Comparison of ENCODE assay signal across 29 mouse cellular contexts in genomic region chr13:95439569-95439968, GRCm38 (mm10). TPM values are rescaled to one million over a fixed set of nuclear protein-coding genes. Genes with fewer than 3 reads are reported as not detected.
DNase-seq lines count a peak whose midpoint lies in the region; ATAC-seq and TF ChIP-seq lines count a peak whose summit lies in the region.
"Had no signal": no experiment of that assay in that cellular context is flagged by ENCODE, and none has a peak within 500 bp of the region (broad histone marks: within the 10 kb centered on the region; RNA-seq: fewer than 3 reads in every experiment).

No protein-coding gene starts in this region.

- no peak overlapping the region for H3K4me3 ChIP-seq in olfactory bulb, adult 2 months (ENCODE audit: insufficient read depth, low read depth, low read length)

- no peak for TF ChIP-seq POLR2A in olfactory bulb, adult 2 months (IDR thresholded peaks at IDR 0.05; ENCODE audit: insufficient read depth, low read depth, low read length)

- peaks cover 22% of the 10 kb centered on the region for H3K4me1 ChIP-seq in olfactory bulb, adult 2 months (ENCODE audit: control insufficient read depth, insufficient read depth, low read length)

- ATAC-seq in frontal cortex, adult (ENCODE audit: low TSS enrichment) = peak; percentile 69
- ATAC-seq: activated CD4-positive, CD25-positive, alpha-beta regulatory T cell, adult 4 months; CD4-positive, CD25-positive, alpha-beta regulatory T cell, adult 4 months; Patski had no signal

- DNase-seq in frontal cortex, postnatal 25 days (ENCODE audit: low spot score in 2 of 2) = no peak
- peak; percentile 53 for DNase-seq in heart, adult 11 months
- DNase-seq in heart, postnatal 36 days = no peak
- peak; percentile 66 for DNase-seq in brain, adult 2 months (ENCODE audit: low read depth, low spot score)
- no peak for DNase-seq in embryo, embryonic 9.5 days (ENCODE audit: extremely low spot score)
- DNase-seq in left cerebral cortex, adult 11 months (ENCODE audit: low spot score) = no peak
- DNase-seq: adrenal gland, adult 2 months; adrenal gland, adult 8-10 months; adrenal gland, postnatal 10 days; adrenal gland, postnatal 14 days; adrenal gland, postnatal 25 days; adrenal gland, postnatal 36 days; B cell, adult 2 months; cerebellum, adult 11 months; cerebellum, adult 11-12 months; cerebellum, adult 18-20 months had no signal

- H3K27ac ChIP-seq in olfactory bulb, adult 2 months (ENCODE audit: insufficient read depth, low read depth, low read length) = peak overlapping the region; percentile 61; the same call in 1 of the 2 replicates

- intact Hi-C loops in heart, postnatal 36 days (cut with DNase I) = no loop called here

- no peak for TF ChIP-seq CTCF in olfactory bulb, adult 2 months (IDR thresholded peaks at IDR 0.05; ENCODE audit: insufficient read depth, low read depth, low read length)

- 32% methylated on average over 5 of the region's 5 CpGs for WGBS in olfactory bulb, adult 2 months

RNA-seq across cellular contexts. Expression of gene Crhbp, which starts 5.2 kb away (rescaled TPM):
- not detected for total RNA-seq in heart, postnatal 36 days (2021)
- polyA plus RNA-seq in olfactory bulb, adult 2 months (2012; ENCODE audit: insufficient read depth, insufficient read length, low replicate concordance, missing spikeins) = not detected in 2 replicates
- total RNA-seq: adrenal gland, adult 8-10 months; adrenal gland, postnatal 10 days; adrenal gland, postnatal 14 days; adrenal gland, postnatal 25 days; adrenal gland, postnatal 4 days; CH12.LX; MEL had no signal
- polyA plus RNA-seq: activated CD4-positive, CD25-positive, alpha-beta regulatory T cell, adult 4 months; adrenal gland, adult 2 months; CD4-positive, CD25-positive, alpha-beta regulatory T cell, adult 4 months; G1E; Patski had no signal

RNA-seq across cellular contexts. Expression of gene S100z, which starts 39.0 kb away (rescaled TPM):
- total RNA-seq in heart, postnatal 36 days (2021) = not detected
- not detected in 2 replicates for polyA plus RNA-seq in olfactory bulb, adult 2 months (2012; ENCODE audit: insufficient read depth, insufficient read length, low replicate concordance, missing spikeins)
- total RNA-seq: adrenal gland, adult 18-20 months; adrenal gland, adult 2 months; adrenal gland, adult 8-10 months; adrenal gland, postnatal 10 days; adrenal gland, postnatal 14 days; adrenal gland, postnatal 25 days; adrenal gland, postnatal 36 days; adrenal gland, postnatal 4 days; CH12.LX; ES-E14; G1E; MEL had no signal
- polyA plus RNA-seq: activated CD4-positive, CD25-positive, alpha-beta regulatory T cell, adult 4 months; adrenal gland, adult 2 months; brain, embryonic 14.5 days; C2C12; CD4-positive, CD25-positive, alpha-beta regulatory T cell, adult 4 months; G1E; Patski had no signal

Comparison
In these comparisons a context has a peak if more than half of its experiments do, and no peak if none do; other contexts are left out.
1. DNase-seq: peak in heart, adult 11 months (single experiment) and brain, adult 2 months (single experiment); none in frontal cortex, postnatal 25 days (0 of 2), heart, postnatal 36 days (0 of 2), embryo, embryonic 9.5 days (single experiment) and left cerebral cortex, adult 11 months (single experiment).